Mouse (Mus musculus): ENCODE data around the gene Ikzf2. TPM values are rescaled to one million over a fixed set of nuclear protein-coding genes. Genes with fewer than 3 reads are reported as not detected.

Gene Ikzf2
- polyA plus RNA-seq, 1 experiment: 0.38 TPM

DNA sequence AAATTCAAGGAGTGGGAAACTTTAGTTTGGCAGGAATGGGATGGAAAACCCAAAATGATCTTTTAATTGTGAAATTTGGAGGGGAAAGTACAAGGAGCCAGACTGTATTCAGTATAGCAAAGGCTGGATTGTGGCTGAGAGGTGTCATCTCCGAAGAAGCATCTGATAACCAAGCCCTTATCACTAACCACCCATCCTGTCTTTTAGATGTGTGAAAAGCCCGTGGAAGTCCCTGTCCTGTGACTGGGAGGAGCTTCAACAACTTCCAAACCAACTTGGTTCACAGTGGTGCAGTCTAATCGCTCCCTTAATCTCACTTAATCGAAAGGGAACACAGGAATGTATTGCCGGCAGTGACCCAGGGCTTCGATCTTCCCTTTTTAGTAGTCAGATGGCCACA is 4.9 kb upstream of the Ikzf2 start:
- H3K4me3 ChIP-seq (ENCODE audit: low read depth, low read length): no peak overlapping the region
- H3K4me1 ChIP-seq (ENCODE audit: control insufficient read depth, insufficient read depth, insufficient read length, low read length): no peaks in the 10 kb centered on the region
- TF ChIP-seq POLR2A (IDR thresholded peaks at IDR 0.05; ENCODE audit: low read depth, low read length): no peak
- TF ChIP-seq CTCF (IDR thresholded peaks at IDR 0.05; ENCODE audit: extremely low read depth, insufficient read length, insufficient replicate concordance, low read depth, low read length): no peak
- no peaks in the 10 kb centered on the region for H3K36me3 ChIP-seq (ENCODE audit: control insufficient read depth, insufficient read depth, low read length)
- H3K27me3 ChIP-seq (ENCODE audit: control insufficient read depth, insufficient read depth, low read length): no peaks in the 10 kb centered on the region
- 66% methylated on average over 6 of the region's 6 CpGs for WGBS
- H3K27ac ChIP-seq (ENCODE audit: insufficient read depth, low read depth, low read length): no peak overlapping the region

DNA sequence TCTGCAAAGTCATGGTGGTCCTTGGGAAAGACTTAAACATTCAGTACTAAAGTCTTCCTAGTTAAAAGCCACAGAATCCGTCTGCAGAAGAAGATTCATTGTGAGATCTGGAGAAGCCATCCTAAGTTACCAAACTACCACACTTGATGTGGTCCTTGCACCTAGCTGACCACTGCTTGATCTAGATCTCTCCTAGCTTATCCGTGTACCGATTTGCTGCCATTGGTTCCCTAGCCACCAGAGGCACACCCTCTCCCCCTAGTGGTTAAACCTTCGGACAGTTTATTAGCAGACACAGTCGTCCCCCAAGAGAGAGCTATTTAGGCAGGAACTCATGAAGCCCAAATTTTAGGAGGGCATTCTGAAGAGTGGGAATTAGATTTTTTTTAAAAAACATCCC is 1.9 kb upstream of the Ikzf2 start:
- Histone ChIP-seq H3K27ac (ENCODE audit: insufficient read depth, low read depth, low read length) (no peak overlapping the region), H3K36me3 (ENCODE audit: control insufficient read depth, insufficient read depth, low read length) (no peaks in the 10 kb centered on the region), H3K4me1 (ENCODE audit: control insufficient read depth, insufficient read depth, insufficient read length, low read length) (no peaks in the 10 kb centered on the region), H3K27me3 (ENCODE audit: control insufficient read depth, insufficient read depth, low read length) (no peaks in the 10 kb centered on the region), H3K4me3 (ENCODE audit: low read depth, low read length) (no peak overlapping the region)
- WGBS: 1% methylated on average over 5 of the region's 5 CpGs
- peak; percentile 64; the same call in 1 of the 2 replicates for TF ChIP-seq CTCF (IDR thresholded peaks at IDR 0.05; ENCODE audit: extremely low read depth, insufficient read length, insufficient replicate concordance, low read depth, low read length)
- TF ChIP-seq POLR2A (IDR thresholded peaks at IDR 0.05; ENCODE audit: low read depth, low read length): no peak

DNA sequence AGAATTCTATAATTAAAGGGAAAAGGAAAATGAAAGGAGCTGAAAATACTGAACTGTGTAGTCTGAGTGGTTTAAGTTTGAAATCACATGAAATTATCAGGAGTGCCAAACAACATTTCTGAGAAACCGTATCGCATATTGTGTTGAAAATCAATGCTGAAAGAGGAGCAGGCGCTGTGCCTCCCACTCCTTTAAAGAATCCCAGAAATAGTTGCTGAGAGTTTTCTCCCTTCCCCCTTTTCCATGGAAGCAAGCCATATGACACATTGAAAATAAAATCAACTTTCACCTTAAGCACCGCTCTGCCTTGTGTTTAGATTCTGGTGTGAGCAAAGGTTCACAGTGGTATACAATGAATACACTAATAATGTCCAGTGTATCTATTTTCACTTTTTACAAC is 1.1 kb upstream of the Ikzf2 start:
- 4% methylated on average over 4 of the region's 4 CpGs for WGBS
- H3K4me3 ChIP-seq (ENCODE audit: low read depth, low read length): no peak overlapping the region

DNA sequence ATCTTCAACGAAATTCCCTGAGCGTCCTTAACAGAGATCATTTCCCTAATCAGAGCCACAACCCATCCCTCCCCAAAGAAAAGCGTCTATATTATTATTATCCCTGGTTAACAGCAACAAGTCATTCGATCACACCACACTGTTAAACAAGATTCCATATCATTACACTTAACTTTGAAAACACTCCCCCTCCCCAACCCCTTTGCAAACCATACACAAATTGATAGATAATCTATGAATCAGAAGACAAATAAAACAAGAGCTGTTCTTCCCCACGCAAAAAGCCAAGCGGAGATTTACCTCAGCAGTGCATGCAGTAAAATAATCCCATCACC is 337 bp downstream of the Ikzf2 start:
- H3K27ac ChIP-seq (ENCODE audit: insufficient read depth, low read depth, low read length): peak overlapping the region; percentile 79
- H3K36me3 ChIP-seq (ENCODE audit: control insufficient read depth, insufficient read depth, low read length): no peaks in the 10 kb centered on the region
- WGBS: 1% methylated on average over 6 of the region's 6 CpGs
- no peaks in the 10 kb centered on the region for H3K27me3 ChIP-seq (ENCODE audit: control insufficient read depth, insufficient read depth, low read length)
- TF ChIP-seq CTCF (IDR thresholded peaks at IDR 0.05; ENCODE audit: extremely low read depth, insufficient read length, insufficient replicate concordance, low read depth, low read length): no peak
- TF ChIP-seq POLR2A (IDR thresholded peaks at IDR 0.05; ENCODE audit: low read depth, low read length): no peak
- H3K4me1 ChIP-seq (ENCODE audit: control insufficient read depth, insufficient read depth, insufficient read length, low read length): no peaks in the 10 kb centered on the region
- H3K4me3 ChIP-seq (ENCODE audit: low read depth, low read length): peak overlapping the region; percentile 46

More for the DNA sequence above, 1.1 kb upstream of the Ikzf2 start:
- Histone ChIP-seq H3K4me1 (ENCODE audit: control insufficient read depth, insufficient read depth, insufficient read length, low read length) (no peaks in the 10 kb centered on the region), H3K27ac (ENCODE audit: insufficient read depth, low read depth, low read length) (no peak overlapping the region), H3K36me3 (ENCODE audit: control insufficient read depth, insufficient read depth, low read length) (no peaks in the 10 kb centered on the region), H3K27me3 (ENCODE audit: control insufficient read depth, insufficient read depth, low read length) (no peaks in the 10 kb centered on the region)
- TF ChIP-seq POLR2A (IDR thresholded peaks at IDR 0.05; ENCODE audit: low read depth, low read length): no peak
- no peak for TF ChIP-seq CTCF (IDR thresholded peaks at IDR 0.05; ENCODE audit: extremely low read depth, insufficient read length, insufficient replicate concordance, low read depth, low read length)

DNA sequence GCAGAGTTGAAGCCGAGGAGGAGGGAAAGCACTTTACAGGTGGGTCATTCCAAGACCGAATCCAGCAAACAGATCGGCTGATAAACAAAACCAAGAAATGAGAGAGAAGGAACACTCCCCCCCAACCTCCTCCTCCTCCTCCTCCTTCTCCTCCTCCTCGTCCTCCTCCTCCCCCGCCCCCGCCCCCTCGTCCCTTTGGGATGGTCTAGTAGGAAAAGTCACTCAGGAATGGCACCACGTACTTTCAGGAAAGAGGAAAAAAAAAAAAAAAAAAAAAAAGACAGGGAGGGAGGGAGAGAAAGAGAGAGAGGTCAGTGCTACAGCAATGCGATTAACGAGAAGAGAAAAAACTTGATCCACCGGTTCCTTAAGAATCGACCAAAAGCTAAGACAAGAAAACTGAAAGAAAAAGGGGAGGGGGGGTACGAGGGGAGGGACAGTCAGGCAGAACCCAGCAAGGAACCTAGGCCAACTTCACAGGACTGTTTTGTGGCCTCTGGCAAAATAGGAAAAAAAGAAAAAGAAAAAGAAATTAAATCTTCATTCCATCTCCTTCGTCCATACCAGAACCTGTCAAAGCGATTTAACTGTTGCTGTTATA is 1.1 kb downstream of the Ikzf2 start:
- WGBS: under 1% methylated on average over 15 of the region's 15 CpGs
- Histone ChIP-seq H3K27ac (ENCODE audit: insufficient read depth, low read depth, low read length) (no peak overlapping the region), H3K4me3 (ENCODE audit: low read depth, low read length) (peak overlapping the region; percentile 56), H3K36me3 (ENCODE audit: control insufficient read depth, insufficient read depth, low read length) (no peaks in the 10 kb centered on the region), H3K4me1 (ENCODE audit: control insufficient read depth, insufficient read depth, insufficient read length, low read length) (no peaks in the 10 kb centered on the region), H3K27me3 (ENCODE audit: control insufficient read depth, insufficient read depth, low read length) (no peaks in the 10 kb centered on the region)
- TF ChIP-seq CTCF (IDR thresholded peaks at IDR 0.05; ENCODE audit: extremely low read depth, insufficient read length, insufficient replicate concordance, low read depth, low read length): no peak
- TF ChIP-seq POLR2A (IDR thresholded peaks at IDR 0.05; ENCODE audit: low read depth, low read length): no peak

DNA sequence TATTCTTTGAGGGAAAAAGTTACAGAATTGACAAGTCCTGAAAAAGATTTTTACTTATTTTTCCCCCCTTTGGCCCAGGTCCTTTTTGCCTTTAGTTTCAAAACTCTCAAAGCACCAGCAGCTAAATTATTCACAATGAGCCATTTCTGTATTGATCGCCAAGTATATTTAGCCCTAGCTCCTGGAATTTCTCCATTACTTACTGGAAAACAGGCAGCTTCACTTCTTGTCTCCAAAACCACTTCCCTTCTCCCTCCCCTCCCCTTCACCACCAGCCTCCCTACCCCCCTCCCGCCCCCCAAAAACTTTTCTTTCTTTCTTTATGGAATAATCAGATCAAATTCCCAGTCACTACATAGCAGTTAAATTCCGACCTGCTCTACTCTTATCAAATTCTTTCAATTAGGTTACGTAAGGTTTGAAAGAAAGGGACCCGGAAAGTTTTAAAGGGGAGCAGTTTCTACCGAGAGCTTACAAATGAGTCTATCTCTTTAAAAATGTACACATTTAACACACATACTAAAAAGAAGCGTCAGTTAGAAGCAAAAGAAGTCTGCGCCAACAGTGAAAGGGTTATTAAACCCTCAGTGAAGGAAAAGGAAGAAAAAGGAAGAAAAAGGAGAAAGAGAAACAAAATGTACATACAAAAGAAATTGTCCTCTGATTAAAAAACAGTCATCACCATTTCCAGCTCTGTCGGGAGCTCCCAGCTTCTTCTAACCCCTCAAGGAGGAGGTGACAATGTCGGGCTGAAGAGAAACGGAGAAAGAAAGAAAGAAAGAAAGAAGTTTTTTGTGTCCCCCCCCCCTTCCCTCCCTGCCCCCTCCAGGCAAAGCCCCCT is 1.8 kb downstream of the Ikzf2 start:
- Histone ChIP-seq H3K36me3 (ENCODE audit: control insufficient read depth, insufficient read depth, low read length) (no peaks in the 10 kb centered on the region), H3K4me3 (ENCODE audit: low read depth, low read length) (peak overlapping the region; percentile 56), H3K27me3 (ENCODE audit: control insufficient read depth, insufficient read depth, low read length) (no peaks in the 10 kb centered on the region), H3K4me1 (ENCODE audit: control insufficient read depth, insufficient read depth, insufficient read length, low read length) (no peaks in the 10 kb centered on the region), H3K27ac (ENCODE audit: insufficient read depth, low read depth, low read length) (no peak overlapping the region)
- TF ChIP-seq CTCF (IDR thresholded peaks at IDR 0.05; ENCODE audit: extremely low read depth, insufficient read length, insufficient replicate concordance, low read depth, low read length) (no peak), POLR2A (IDR thresholded peaks at IDR 0.05; ENCODE audit: low read depth, low read length) (no peak)
- WGBS: 3% methylated on average over 11 of the region's 11 CpGs

DNA sequence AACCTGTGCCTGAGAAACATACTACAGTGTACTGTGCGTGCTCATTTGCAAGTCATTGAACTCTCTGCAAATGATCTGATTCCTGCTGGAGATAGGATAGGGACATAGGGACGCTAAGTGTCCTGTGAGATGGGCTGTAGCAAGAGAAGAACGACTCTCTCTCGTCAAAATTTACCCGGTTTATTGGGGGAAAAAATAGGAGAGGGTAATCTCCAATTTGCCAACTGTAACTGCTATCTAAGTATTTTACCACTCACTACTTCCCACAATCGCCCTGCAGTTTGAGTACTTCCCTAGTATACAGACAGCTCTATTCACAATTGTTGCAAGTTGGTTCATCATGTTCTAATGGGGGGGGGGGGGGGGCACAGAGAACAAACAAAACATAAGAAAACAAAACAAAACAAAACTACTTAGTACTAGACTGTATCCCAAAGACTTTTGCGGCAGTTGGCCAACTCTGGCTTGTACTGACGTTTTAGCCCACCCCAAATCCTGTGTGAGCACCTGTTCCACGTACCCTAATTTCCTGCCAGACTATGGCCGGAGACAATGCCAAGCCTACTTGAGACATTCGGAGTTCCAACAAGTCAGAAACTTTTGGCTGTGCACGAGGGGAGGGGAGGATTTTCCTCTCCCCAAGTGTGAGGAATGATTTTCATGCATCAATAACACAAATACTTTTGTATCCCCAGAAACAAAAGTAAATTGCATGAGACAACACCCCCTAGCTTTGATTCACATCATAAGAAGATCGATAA is 2.6 kb downstream of the Ikzf2 start:
- no peak overlapping the region for H3K27ac ChIP-seq (ENCODE audit: insufficient read depth, low read depth, low read length)
- H3K4me3 ChIP-seq (ENCODE audit: low read depth, low read length): peak overlapping the region; percentile 20; the same call in 1 of the 2 replicates
- TF ChIP-seq POLR2A (IDR thresholded peaks at IDR 0.05; ENCODE audit: low read depth, low read length): no peak
- TF ChIP-seq CTCF (IDR thresholded peaks at IDR 0.05; ENCODE audit: extremely low read depth, insufficient read length, insufficient replicate concordance, low read depth, low read length): no peak
- 23% methylated on average over 13 of the region's 13 CpGs for WGBS
- H3K27me3 ChIP-seq (ENCODE audit: control insufficient read depth, insufficient read depth, low read length): no peaks in the 10 kb centered on the region
- no peaks in the 10 kb centered on the region for H3K36me3 ChIP-seq (ENCODE audit: control insufficient read depth, insufficient read depth, low read length)
- H3K4me1 ChIP-seq (ENCODE audit: control insufficient read depth, insufficient read depth, insufficient read length, low read length): no peaks in the 10 kb centered on the region

All from small intestine, adult 2 months (tissue).